Mouse (Mus musculus) liver, embryonic 15.5 days (tissue): ENCODE results near the gene Svs4. TPM values are rescaled to one million over a fixed set of nuclear protein-coding genes. Genes with fewer than 3 reads are reported as not detected.

Experiments used
- polyA plus RNA-seq: library from polyadenylated mRNA; unstranded; fragments of >200 nt; fragmentation: Nextera tagmentation; extraction: Ambion mirVana; gene quantifications from 2 replicates; pipeline ENCODE4 v1.2.1, GENCODE M21; 2015

The Svs4 gene
- polyA plus RNA-seq, 1 experiment from 2014 or later: not detected

Other genes starting within 250 kb of the Svs4 start
- gene Stk4, start 208.1 kb downstream of the Svs4 start, polyA plus RNA-seq: 12.4 and 14.3 TPM in 2 replicates
- gene Tomm34, start 207.3 kb downstream of the Svs4 start, polyA plus RNA-seq: 19.1 and 20.9 TPM in 2 replicates
- not detected in 2 replicates for gene Kcns1, start 107.3 kb downstream of the Svs4 start, polyA plus RNA-seq
- gene Wfdc5, start 95.7 kb downstream of the Svs4 start, polyA plus RNA-seq: not detected in 2 replicates
- not detected in 2 replicates for gene Wfdc12, start 87.9 kb downstream of the Svs4 start, polyA plus RNA-seq
- gene Wfdc15a, start 78.3 kb downstream of the Svs4 start, polyA plus RNA-seq: not detected in 2 replicates
- 0.22 TPM in 1 of 2 replicates, not detected in the other for gene Wfdc15b, start 56.8 kb downstream of the Svs4 start, polyA plus RNA-seq
- gene Svs2, start 40.0 kb downstream of the Svs4 start, polyA plus RNA-seq: not detected in 2 replicates
- gene Svs3b, start 21.8 kb downstream of the Svs4 start, polyA plus RNA-seq: not detected in 2 replicates
- not detected in 2 replicates for gene Svs3a, start 10.8 kb upstream of the Svs4 start, polyA plus RNA-seq
- gene Svs6, start 38.3 kb upstream of the Svs4 start, polyA plus RNA-seq: not detected in 2 replicates
- not detected in 2 replicates for gene Svs5, start 54.3 kb upstream of the Svs4 start, polyA plus RNA-seq
- gene Slpi, start 110.6 kb upstream of the Svs4 start, polyA plus RNA-seq: 21.3 and 24.2 TPM in 2 replicates
- gene Rbpjl, start 124.7 kb upstream of the Svs4 start, polyA plus RNA-seq: 0.07 and 0.63 TPM in 2 replicates
- gene Matn4, start 126.7 kb upstream of the Svs4 start, polyA plus RNA-seq: 0.28 and 0.32 TPM in 2 replicates
- 55.0 and 63.3 TPM in 2 replicates for gene Sdc4, start 165.4 kb upstream of the Svs4 start, polyA plus RNA-seq
- 27.1 and 29.7 TPM in 2 replicates for gene Sys1, start 178.5 kb upstream of the Svs4 start, polyA plus RNA-seq
- gene Gm20458, start 182.5 kb upstream of the Svs4 start, polyA plus RNA-seq: 5.0 TPM in 1 of 2 replicates, not detected in the other
- gene Trp53tg5, start 195.3 kb upstream of the Svs4 start, polyA plus RNA-seq: not detected in 2 replicates
- 2.2 and 6.2 TPM in 2 replicates for gene Dbndd2, start 207.6 kb upstream of the Svs4 start, polyA plus RNA-seq
- gene Pigt, start 219.1 kb upstream of the Svs4 start, polyA plus RNA-seq: 23.6 and 25.9 TPM in 2 replicates